Mouse (Mus musculus): Measurements from ENCODE around the gene Vmn2r104. TPM values are rescaled to one million over a fixed set of nuclear protein-coding genes. Genes with fewer than 3 reads are reported as not detected.

Gene Vmn2r104
- polyA plus RNA-seq (2021), result not detected

DNA sequence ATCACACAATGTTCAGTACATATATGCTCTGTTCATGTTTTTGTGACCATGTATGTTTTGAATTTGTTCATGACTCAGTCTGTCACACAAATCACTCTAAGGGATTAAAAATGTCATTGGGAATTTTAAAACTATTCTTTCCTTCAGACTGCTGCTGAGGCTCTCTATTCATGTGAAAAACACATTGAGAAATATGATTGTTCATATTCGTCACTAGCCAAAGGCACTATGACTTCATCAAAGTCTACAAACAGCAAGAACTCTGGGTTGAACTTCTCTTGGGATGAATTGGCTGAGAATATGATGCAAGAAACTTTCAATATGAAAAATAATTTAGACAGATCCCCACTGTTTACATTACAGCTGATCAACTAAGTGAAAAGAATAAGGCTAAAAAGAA is at the start of gene Vmn2r104:
Gene Vmn2r104, minus strand, starts transcription at position 101 of the 400 bp plus-strand sequence.
- ATAC-seq (no peak), DNase-seq (ENCODE audit: low read depth, low spot score) (no peak)
- no peaks in the 10 kb centered on the region for H3K27me3 ChIP-seq
- CTCF ChIA-PET, result no interaction called here
- TF ChIP-seq CTCF (IDR thresholded peaks at IDR 0.05), result no peak
- POLR2A ChIA-PET, result no interaction called here
- in situ Hi-C loops (cut with MboI; ENCODE audit: low pct_unique_long_range_greater_than_20kb), result no loop called here

DNA sequence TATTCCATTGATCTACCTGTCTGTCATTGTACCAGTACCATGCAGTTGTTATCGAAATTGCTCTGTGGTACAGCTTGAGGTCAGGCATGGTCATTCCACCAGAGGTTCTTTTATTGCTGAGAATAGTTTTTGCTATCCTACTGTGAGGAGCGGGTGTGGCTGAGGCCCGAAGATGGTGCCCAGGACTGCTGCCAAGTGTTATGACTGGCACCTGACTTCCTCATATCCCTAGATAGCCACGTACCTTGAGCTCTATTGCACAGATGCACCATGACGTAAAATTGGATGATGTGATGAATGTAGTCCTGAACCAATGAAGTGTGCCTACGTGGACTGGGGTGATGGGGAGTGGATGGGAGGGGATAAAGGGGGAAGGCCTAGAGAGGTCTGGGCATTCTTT is 26.0 kb upstream of the Vmn2r104 start:
- in situ Hi-C loops (cut with MboI; ENCODE audit: low pct_unique_long_range_greater_than_20kb), result no loop called here
- DNase-seq (ENCODE audit: low read depth, low spot score) (no peak), ATAC-seq (no peak)
- no peak for TF ChIP-seq CTCF (IDR thresholded peaks at IDR 0.05)
- ChIA-PET CTCF (no interaction called here), POLR2A (no interaction called here)
- no peaks in the 10 kb centered on the region for H3K27me3 ChIP-seq

DNA sequence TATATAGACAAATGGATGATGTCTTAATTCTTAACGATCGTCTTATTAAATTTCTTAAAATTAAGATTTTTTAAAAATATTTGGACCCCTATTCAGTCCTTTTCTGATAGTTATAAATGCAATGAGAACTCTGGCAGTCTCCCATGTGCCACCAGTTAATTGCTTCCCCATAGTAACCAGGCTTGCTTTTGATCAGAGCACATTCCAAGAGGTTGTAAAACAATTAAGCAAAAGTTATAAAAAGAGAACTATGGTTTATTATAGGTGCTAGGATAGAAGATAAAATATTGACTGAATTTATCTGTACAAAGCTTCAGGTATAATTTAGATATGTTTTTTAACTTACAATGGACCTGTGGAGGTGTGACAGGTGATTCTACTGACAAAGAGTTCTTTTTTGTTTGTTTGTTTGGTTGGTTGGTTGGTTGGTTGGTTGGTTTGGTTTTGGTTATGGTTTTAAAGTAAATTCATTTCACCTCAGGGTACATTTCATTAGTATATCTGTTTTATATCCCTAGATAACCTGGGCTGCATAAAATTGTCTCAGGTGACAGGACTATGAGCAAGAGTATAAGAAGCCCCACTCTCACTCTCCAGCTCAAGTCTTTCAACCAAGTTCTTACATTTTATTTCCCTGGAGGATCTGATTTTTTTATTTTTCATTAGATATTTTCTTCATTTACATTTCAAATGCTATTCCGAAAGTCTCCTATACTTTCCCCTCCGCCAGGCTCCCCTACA is 23.7 kb upstream of the Vmn2r104 start:
- POLR2A ChIA-PET, result no interaction called here
- no peak for DNase-seq (ENCODE audit: low read depth, low spot score)
- CTCF ChIA-PET, result no interaction called here
- in situ Hi-C loops (cut with MboI; ENCODE audit: low pct_unique_long_range_greater_than_20kb), result no loop called here
- H3K27me3 ChIP-seq, result no peaks in the 10 kb centered on the region
- TF ChIP-seq CTCF (IDR thresholded peaks at IDR 0.05), result no peak
- ATAC-seq, result no peak

Other genes with a start within 250 kb of the Vmn2r104 start
- not detected for gene Fpr-rs7, start 65.9 kb upstream of the Vmn2r104 start, polyA plus RNA-seq (2021)
- gene Fpr-rs6, start 134.8 kb upstream of the Vmn2r104 start, polyA plus RNA-seq (2021), result not detected
- not detected for gene Vmn2r105, start 186.7 kb upstream of the Vmn2r104 start, polyA plus RNA-seq (2021)
- not detected for gene Vmn2r106, start 237.2 kb upstream of the Vmn2r104 start, polyA plus RNA-seq (2021)

Data from Patski (cell line).